Mouse (Mus musculus) neutrophil, adult 65 days (primary cell): ENCODE data around the gene Chchd4. TPM values are rescaled to one million over a fixed set of nuclear protein-coding genes. Genes with fewer than 3 reads are reported as not detected.

Experiments
- total RNA-seq: library from RNA; stranded (reverse); gene quantifications from 2 replicates; pipeline ENCODE4 v1.2.4, GENCODE M21; 2023

Gene Chchd4
- total RNA-seq = 4.0 and 4.2 TPM in 2 replicates

GRCm38 (mm10) chr6:91472868-91473804, at the start of gene Chchd4, which contains the start of gene Tmem43:
Gene Chchd4, minus strand, starts transcription at chr6:91473546.
Gene Tmem43, plus strand, starts transcription at chr6:91473703.

GRCm38 (mm10) chr6:91515545-91516449, 42.5 kb upstream of the Chchd4 start, which contains the start of the genes Xpc and Lsm3:
Gene Xpc, minus strand, starts transcription at chr6:91515888.
Gene Lsm3, plus strand, starts transcription at chr6:91515928.

Other genes starting within 250 kb of the Chchd4 start
- not detected in 2 replicates for gene Wnt7a, start 62.2 kb downstream of the Chchd4 start, total RNA-seq
- 156 and 174 TPM in 2 replicates for gene Tmem43, start 157 bp upstream of the Chchd4 start, total RNA-seq
- gene Xpc, start 42.3 kb upstream of the Chchd4 start, total RNA-seq = 24.2 and 27.3 TPM in 2 replicates
- 44.2 and 48.5 TPM in 2 replicates for gene Lsm3, start 42.4 kb upstream of the Chchd4 start, total RNA-seq
- gene Slc6a6, start 210.5 kb upstream of the Chchd4 start, total RNA-seq = 265 and 342 TPM in 2 replicates